Mouse (Mus musculus) bone marrow macrophage, adult 2 months (primary cell): ENCODE measurements around the gene Vmn2r65. TPM values are rescaled to one million over a fixed set of nuclear protein-coding genes. Genes with fewer than 3 reads are reported as not detected.

Experiments used
- H3K27ac ChIP-seq: 2 replicates; pipeline ENCODE4 v1.5.1; 2012; ENCODE audit warnings: low read depth, low read length; ENCODE audit not compliant: insufficient read depth
- H3K4me1 ChIP-seq: 2 replicates; pipeline ENCODE4 v1.6.1; 2012; ENCODE audit warnings: low read length; ENCODE audit not compliant: control insufficient read depth, insufficient read depth
- H3K4me3 ChIP-seq: 2 replicates; pipeline ENCODE4 v1.5.1; 2012; ENCODE audit warnings: mild to moderate bottlenecking, low read length, moderate library complexity; ENCODE audit not compliant: insufficient read depth
- CTCF ChIP-seq: IDR thresholded peaks from 2 replicates; pipeline ENCODE4 v1.5.1; 2012; ENCODE audit warnings: low read depth, mild to moderate bottlenecking, low read length, moderate library complexity
- POLR2A ChIP-seq: IDR thresholded peaks from 2 replicates; pipeline ENCODE4 v1.6.1; 2012; ENCODE audit warnings: mild to moderate bottlenecking, low read depth, low read length, borderline replicate concordance
- polyA plus RNA-seq: library from polyadenylated mRNA; stranded (reverse); fragments of >200 nt; gene quantifications from 2 replicates; pipeline ENCODE4 v1.2.4, GENCODE M21; 2012; ENCODE audit not compliant: missing spikeins, insufficient read depth, insufficient read length

Vmn2r65 gene
- polyA plus RNA-seq = not detected in 2 replicates

- TF ChIP-seq CTCF = no peak
- TF ChIP-seq POLR2A = no peak
- H3K4me1 ChIP-seq = no peaks in the 10 kb centered on the region
- H3K4me3 ChIP-seq = no peak within 1 kb of the TSS
- no peak within 1 kb of the TSS for H3K27ac ChIP-seq
Measured at GRCm38 (mm10) chr7:84964015-84964414, at the start of gene Vmn2r65. TSS of gene Vmn2r65 (minus strand) at chr7:84964115.

DNA sequence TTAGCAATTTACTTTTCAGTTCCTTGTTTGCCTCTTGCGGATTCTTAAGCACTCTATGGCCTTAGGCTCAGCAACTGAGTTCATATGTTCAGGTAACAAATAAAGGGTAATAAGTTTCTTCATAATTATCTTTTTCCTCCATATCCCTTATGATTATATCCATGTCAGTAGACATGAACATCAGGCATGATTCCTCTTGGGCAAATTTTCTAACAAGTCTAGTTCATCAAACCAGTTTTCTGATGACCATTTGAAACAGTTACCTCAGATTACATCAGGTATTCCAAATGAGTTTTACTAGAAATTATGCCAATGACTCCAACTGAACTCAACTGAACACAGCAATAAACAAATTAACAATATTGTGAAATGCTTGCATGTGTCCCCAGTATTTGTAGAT is 48.3 kb upstream of the Vmn2r65 start, which contains the start of gene Vmn2r66:
Gene Vmn2r66, minus strand, starts transcription at position 101 of the 400 bp plus-strand sequence.
- H3K27ac ChIP-seq = no peak within 1 kb of the TSS
- no peaks in the 10 kb centered on the region for H3K4me1 ChIP-seq
- TF ChIP-seq CTCF = no peak
- no peak for TF ChIP-seq POLR2A
- no peak within 1 kb of the TSS for H3K4me3 ChIP-seq

- TF ChIP-seq POLR2A = no peak
- no peak for TF ChIP-seq CTCF
- Histone ChIP-seq H3K4me3 (no peak overlapping the region), H3K27ac (no peak overlapping the region), H3K4me1 (no peaks in the 10 kb centered on the region)
Measured at GRCm38 (mm10) chr7:84996694-84997093, 32.8 kb upstream of the Vmn2r65 start.

Other genes starting within 250 kb of the Vmn2r65 start
- gene Olfr291, start 110.6 kb downstream of the Vmn2r65 start, polyA plus RNA-seq = not detected in 2 replicates
- gene Vmn2r66, start 48.2 kb upstream of the Vmn2r65 start, polyA plus RNA-seq = not detected in 2 replicates
- gene Vmn2r67, start 191.9 kb upstream of the Vmn2r65 start, polyA plus RNA-seq = not detected in 2 replicates